Mouse (Mus musculus) kidney, postnatal 0 days (tissue): Measurements from ENCODE around the gene AU021092. TPM values are rescaled to one million over a fixed set of nuclear protein-coding genes. Genes with fewer than 3 reads are reported as not detected.

Source experiments
- ATAC-seq: fragments of 200-750 bp; cut with Nextera tagmentation; replicated peaks from 2 replicates; pipeline ENCODE4 v1.8.0; 2017; ENCODE audit warnings: low read depth, moderate number of reproducible peaks, moderate TSS enrichment, moderate library complexity; ENCODE audit not compliant: low FRiP score
- DNase-seq: peaks from one replicate; pipeline ENCODE4 v3.0.0-alpha.2; 2016; ENCODE audit warnings: low spot score
- H3K27ac ChIP-seq: fragments of 300-500 bp; sonication (generic); 2 replicates; pipeline ENCODE4 v1.5.1; 2014; ENCODE audit warnings: mild to moderate bottlenecking
- H3K27me3 ChIP-seq: fragments of 300-500 bp; sonication (generic); 2 replicates; pipeline ENCODE4 v1.6.1; 2014; ENCODE audit warnings: low read length, mixed read lengths; ENCODE audit not compliant: insufficient read depth
- H3K36me3 ChIP-seq: fragments of 300-500 bp; sonication (generic); 2 replicates; pipeline ENCODE4 v1.6.1; 2014; ENCODE audit warnings: low read length, mixed read lengths; ENCODE audit not compliant: insufficient read depth
- H3K4me1 ChIP-seq: fragments of 300-500 bp; sonication (generic); replicated peaks from 2 replicates; pipeline ENCODE4 v1.6.1; 2014; ENCODE audit warnings: antibody characterized with exemption, low read length, mixed read lengths; ENCODE audit not compliant: insufficient read depth
- H3K4me2 ChIP-seq: fragments of 300-500 bp; sonication (generic); 2 replicates; pipeline ENCODE4 v1.6.1; 2014; ENCODE audit warnings: mild to moderate bottlenecking, low read length, moderate library complexity, mixed read lengths
- H3K4me3 ChIP-seq: fragments of 300-500 bp; sonication (generic); replicated peaks from 2 replicates; pipeline ENCODE4 v1.5.1; 2014; ENCODE audit warnings: low read depth, low read length
- H3K9ac ChIP-seq: fragments of 300-500 bp; sonication (generic); 2 replicates; pipeline ENCODE4 v1.6.1; 2014; ENCODE audit warnings: low read depth, low read length
- H3K9me3 ChIP-seq: fragments of 300-500 bp; sonication (generic); replicated peaks from 2 replicates; pipeline ENCODE4 v1.6.1; 2016; ENCODE audit warnings: low read length, inconsistent platforms, mixed read lengths
- CTCF ChIP-seq: IDR thresholded peaks from 2 replicates; pipeline ENCODE4 v1.5.1; 2016; ENCODE audit warnings: antibody characterized with exemption, low read depth, mild to moderate bottlenecking, moderate library complexity
- WGBS: fragments of 180-500 bp; shearing (Covaris S2); extraction: QIAGEN DNeasy Blood & Tissue Kit; methylation state at CpG from one replicate; pipeline ENCODE4 v1.1.7; 2014; 5-methylcytosine and 5-hydroxymethylcytosine counted together
- polyA plus RNA-seq: library from polyadenylated mRNA; unstranded; fragments of >200 nt; fragmentation: Nextera tagmentation; extraction: Ambion mirVana; gene quantifications from 2 replicates; pipeline ENCODE4 v1.2.1, GENCODE M21; 2015

Gene AU021092
- polyA plus RNA-seq, 1 experiment from 2014 or later: 15.3 TPM

DNA sequence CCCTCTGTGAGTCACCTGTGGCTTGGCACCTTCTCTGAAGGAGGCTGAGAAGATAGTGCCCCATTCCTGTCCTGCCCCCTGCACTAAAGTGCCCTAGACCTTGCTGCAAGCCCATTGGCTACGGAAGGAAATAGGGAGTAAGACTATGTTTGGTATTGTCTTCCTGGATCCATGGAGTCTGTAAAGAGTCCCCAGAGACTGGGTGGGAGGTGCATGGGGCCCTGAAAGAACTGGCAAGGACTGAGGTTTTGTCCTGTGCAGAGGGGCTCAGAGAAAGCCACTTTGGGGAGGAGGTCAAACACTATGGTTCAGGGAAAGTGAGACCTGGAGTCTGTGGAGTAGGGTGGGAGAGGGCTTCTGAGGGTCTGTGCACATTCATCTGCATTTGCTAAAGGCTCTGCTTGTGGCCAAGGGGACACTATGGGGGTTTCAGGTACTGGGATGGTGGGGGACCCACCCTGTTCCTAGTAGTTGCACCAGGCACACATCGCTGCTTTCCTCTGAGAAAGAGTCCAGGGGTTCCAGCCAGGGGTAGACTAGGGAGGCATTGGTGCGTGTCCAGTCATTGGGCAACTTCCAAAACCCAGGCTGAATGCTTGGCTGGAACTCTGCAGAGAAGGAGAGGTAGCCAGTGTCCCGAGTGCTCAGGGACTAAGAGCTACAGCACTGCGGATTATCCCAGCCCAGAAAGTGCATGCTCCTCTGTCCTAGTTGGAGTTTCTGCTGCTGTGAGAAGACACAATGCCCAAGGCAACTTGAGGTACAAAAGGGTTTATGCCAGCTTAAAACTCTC, 4.6 kb downstream of the AU021092 start:
- no peaks in the 10 kb centered on the region for H3K27me3 ChIP-seq
- H3K4me3 ChIP-seq: no peak overlapping the region
- 65% methylated on average over 5 of the region's 5 CpGs for WGBS
- H3K9me3 ChIP-seq: no peaks in the 10 kb centered on the region
- no peak overlapping the region for H3K9ac ChIP-seq
- H3K36me3 ChIP-seq: no peaks in the 10 kb centered on the region
- DNase-seq (no peak), ATAC-seq (no peak)
- no peak for TF ChIP-seq CTCF
- H3K4me2 ChIP-seq: no peak overlapping the region
- H3K4me1 ChIP-seq: no peaks in the 10 kb centered on the region
- no peak overlapping the region for H3K27ac ChIP-seq

DNA sequence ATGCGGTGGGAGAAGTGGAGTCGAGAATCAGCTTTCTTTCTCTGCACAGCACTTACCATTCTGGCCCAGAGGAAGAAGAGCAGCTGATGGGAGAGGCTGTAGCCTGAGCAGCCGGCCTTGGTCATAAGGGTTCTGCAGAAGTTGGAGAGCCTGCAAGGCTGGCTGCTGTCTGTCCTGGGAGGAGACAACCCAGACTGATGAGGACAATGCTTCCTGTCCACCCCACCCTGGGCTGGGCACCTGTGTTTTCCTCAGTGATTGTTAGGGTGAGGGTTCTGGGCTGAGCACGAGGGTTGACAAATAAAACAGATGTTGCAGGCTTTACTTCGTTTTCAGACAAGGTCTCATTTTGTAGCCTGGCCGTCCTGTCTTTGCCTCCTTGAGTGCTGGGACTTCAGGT, 5.4 kb downstream of the AU021092 start:
- Histone ChIP-seq H3K4me1 (no peaks in the 10 kb centered on the region), H3K9ac (no peak overlapping the region), H3K4me2 (no peak overlapping the region), H3K36me3 (no peaks in the 10 kb centered on the region), H3K9me3 (no peaks in the 10 kb centered on the region), H3K27ac (no peak overlapping the region), H3K4me3 (no peak overlapping the region), H3K27me3 (no peaks in the 10 kb centered on the region)
- TF ChIP-seq CTCF: no peak
- 43% methylated on average over 6 of the region's 6 CpGs for WGBS
- no peak for ATAC-seq
- DNase-seq: no peak

DNA sequence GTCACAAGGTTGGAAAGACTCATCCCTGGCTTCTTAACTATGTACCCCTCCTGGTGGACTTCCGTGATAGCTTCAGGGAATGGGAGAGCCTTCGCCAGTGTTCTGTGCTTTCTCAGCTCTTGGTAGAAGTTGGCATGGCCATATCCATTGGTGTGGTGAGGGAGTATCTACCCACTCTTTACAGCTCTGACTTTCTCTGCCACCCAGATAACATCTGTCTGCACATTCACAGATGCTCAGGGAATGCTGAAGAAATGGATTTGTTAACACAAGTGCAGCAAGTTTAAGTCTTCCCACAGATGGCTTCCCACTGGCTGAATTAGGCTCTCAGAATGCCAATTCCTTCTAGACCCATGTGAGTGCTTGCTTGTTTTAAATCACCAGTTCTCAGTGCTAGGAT, 8.0 kb downstream of the AU021092 start:
- no peak overlapping the region for H3K27ac ChIP-seq
- H3K9me3 ChIP-seq: no peaks in the 10 kb centered on the region
- no peak overlapping the region for H3K4me2 ChIP-seq
- no peak overlapping the region for H3K4me3 ChIP-seq
- no peak for TF ChIP-seq CTCF
- no peaks in the 10 kb centered on the region for H3K27me3 ChIP-seq
- no peak overlapping the region for H3K9ac ChIP-seq
- ATAC-seq (no peak), DNase-seq (no peak)
- H3K4me1 ChIP-seq: no peaks in the 10 kb centered on the region
- WGBS: 87% methylated on average over 2 of the region's 2 CpGs
- no peaks in the 10 kb centered on the region for H3K36me3 ChIP-seq

GRCm38 (mm10) chr16:5212150-5212549, 9.9 kb downstream of the AU021092 start:
- no peak for ATAC-seq
- no peak overlapping the region for H3K4me3 ChIP-seq
- no peak overlapping the region for H3K27ac ChIP-seq
- H3K9me3 ChIP-seq: no peaks in the 10 kb centered on the region
- no peak overlapping the region for H3K4me2 ChIP-seq
- H3K4me1 ChIP-seq: no peaks in the 10 kb centered on the region
- no peak for DNase-seq
- no peaks in the 10 kb centered on the region for H3K27me3 ChIP-seq
- 83% methylated on average over 3 of the region's 3 CpGs for WGBS
- H3K9ac ChIP-seq: no peak overlapping the region
- TF ChIP-seq CTCF: no peak
- no peaks in the 10 kb centered on the region for H3K36me3 ChIP-seq

DNA sequence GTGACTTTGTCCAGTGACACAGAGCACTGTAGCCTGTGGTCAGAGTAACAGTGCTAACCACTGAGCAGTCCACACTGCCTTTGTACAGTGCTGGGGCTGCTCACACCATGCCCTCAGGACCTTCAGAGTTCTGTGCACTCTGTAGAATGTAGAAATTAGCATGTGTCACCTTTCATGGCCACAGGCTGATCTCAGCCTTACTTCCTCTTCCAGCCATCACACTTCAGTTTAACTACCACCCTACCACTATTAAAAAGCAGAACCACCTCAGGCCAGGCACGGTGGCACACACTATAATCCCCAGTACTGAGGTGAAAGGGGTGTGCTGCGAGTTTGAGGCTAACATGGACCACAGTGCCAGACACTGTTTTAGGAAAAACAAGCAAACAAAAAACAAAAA, 11.7 kb downstream of the AU021092 start:
- no peaks in the 10 kb centered on the region for H3K27me3 ChIP-seq
- no peak for TF ChIP-seq CTCF
- no peak overlapping the region for H3K4me2 ChIP-seq
- H3K9ac ChIP-seq: no peak overlapping the region
- WGBS: 75% methylated on average over 2 of the region's 2 CpGs
- no peak overlapping the region for H3K4me3 ChIP-seq
- H3K4me1 ChIP-seq: no peaks in the 10 kb centered on the region
- no peaks in the 10 kb centered on the region for H3K36me3 ChIP-seq
- ATAC-seq: no peak
- H3K27ac ChIP-seq: no peak overlapping the region
- no peaks in the 10 kb centered on the region for H3K9me3 ChIP-seq
- DNase-seq: no peak

GRCm38 (mm10) chr16:5206051-5206450, 16.0 kb downstream of the AU021092 start:
- Histone ChIP-seq H3K9me3 (no peaks in the 10 kb centered on the region), H3K27ac (no peak overlapping the region), H3K4me3 (no peak overlapping the region), H3K4me1 (0 out of 2 replicates have a peak, but pooled peaks cover 8% of the 10 kb centered on the region), H3K27me3 (no peaks in the 10 kb centered on the region), H3K9ac (no peak overlapping the region), H3K4me2 (no peak overlapping the region), H3K36me3 (no peaks in the 10 kb centered on the region)
- no peak for TF ChIP-seq CTCF
- WGBS: 65% methylated on average over 5 of the region's 5 CpGs
- ATAC-seq (no peak), DNase-seq (no peak)
